Mouse (Mus musculus) layer of hippocampus, adult 18-20 months (tissue): ENCODE results near the gene Gm8994. TPM values are rescaled to one million over a fixed set of nuclear protein-coding genes. Genes with fewer than 3 reads are reported as not detected.

Source experiments
- DNase-seq, 2 experiments: peaks; one replicate each; pipeline ENCODE4 v3.0.0; 2022; ENCODE audit warnings: low spot score in 2 of 2
- total RNA-seq, 2 experiments: library from RNA; stranded (reverse); gene quantifications; 2 replicates each; pipeline ENCODE4 v1.2.3; 2021

Gene Gm8994
- total RNA-seq, 2 experiments from 2014 or later, result not detected

GRCm38 (mm10) chr6:136358471-136358870 lies 31.1 kb downstream of the Gm8994 start:
- peak; percentile 35 to 56 for DNase-seq

- DNase-seq, result no peak
Measured at GRCm38 (mm10) chr6:136363313-136363712, 36.0 kb downstream of the Gm8994 start.

GRCm38 (mm10) chr6:136364008-136364407 lies 36.7 kb downstream of the Gm8994 start:
- no peak for DNase-seq

GRCm38 (mm10) chr6:136364430-136365098 lies 37.2 kb downstream of the Gm8994 start:
- DNase-seq, result peak in 1 of 2 experiments; percentile 30

- no peak for DNase-seq
Measured at GRCm38 (mm10) chr6:136376097-136376496, 48.8 kb downstream of the Gm8994 start.

Other genes with a start within 250 kb of the Gm8994 start
- 100 to 1,000 TPM; 292 to 326 TPM for gene Grin2b, start 154.0 kb upstream of the Gm8994 start, total RNA-seq
- gene E330021D16Rik, start 88.0 kb downstream of the Gm8994 start, total RNA-seq, result not detected
- 100 to 1,000 TPM; 103 to 122 TPM for gene Atf7ip, start 178.6 kb downstream of the Gm8994 start, total RNA-seq